Mouse (Mus musculus): ENCODE data around the gene AU022751. TPM values are rescaled to one million over a fixed set of nuclear protein-coding genes. Genes with fewer than 3 reads are reported as not detected.

AU022751 gene
- polyA plus RNA-seq, 1 experiment from 2014 or later: not detected

Small RNAs within 50 kb of the gene (microRNA-seq; reads per million reads assigned to microRNA genes)
- gene Gm27360 (ENCODE audit: borderline number of aligned reads): not detected

Other genes starting within 250 kb of the AU022751 start
- 9.1 and 10.9 TPM in 2 replicates for gene Nudt11, start 36.0 kb downstream of the AU022751 start, polyA plus RNA-seq (2014; fragmentation: Nextera tagmentation; extraction: Ambion mirVana)
- 16.2 and 16.6 TPM in 2 replicates for gene Nudt10, start 89.6 kb upstream of the AU022751 start, polyA plus RNA-seq (2014; fragmentation: Nextera tagmentation; extraction: Ambion mirVana)
- 0.15 TPM in 1 of 2 replicates, not detected in the other for gene Bmp15, start 237.3 kb upstream of the AU022751 start, polyA plus RNA-seq (2014; fragmentation: Nextera tagmentation; extraction: Ambion mirVana)

Data from embryonic facial prominence, embryonic 11.5 days (tissue).